Mouse (Mus musculus) small intestine, adult 2 months (tissue): Measurements from ENCODE around the gene Igfbp7. TPM values are rescaled to one million over a fixed set of nuclear protein-coding genes. Genes with fewer than 3 reads are reported as not detected.

ENCODE experiments used
- H3K27ac ChIP-seq: fragments of 200-500 bp; 2 replicates; pipeline ENCODE4 v1.5.1; 2012; ENCODE audit warnings: low read depth, low read length, control low read depth, inconsistent platforms; ENCODE audit not compliant: insufficient read depth
- H3K27me3 ChIP-seq: fragments of 200-500 bp; 2 replicates; pipeline ENCODE4 v1.6.1; 2012; ENCODE audit warnings: mild to moderate bottlenecking, moderate library complexity, low read length, inconsistent platforms; ENCODE audit not compliant: control insufficient read depth, insufficient read depth
- H3K36me3 ChIP-seq: fragments of 200-500 bp; 2 replicates; pipeline ENCODE4 v1.6.1; 2012; ENCODE audit warnings: mild to moderate bottlenecking, low read length, control low read depth, inconsistent platforms; ENCODE audit not compliant: control insufficient read depth, insufficient read depth
- H3K4me1 ChIP-seq: fragments of 200-500 bp; 2 replicates; pipeline ENCODE4 v1.6.1; 2012; ENCODE audit warnings: low read length, inconsistent platforms, mixed read lengths; ENCODE audit not compliant: control insufficient read depth, insufficient read depth, insufficient read length
- H3K4me3 ChIP-seq: fragments of 200-500 bp; 2 replicates; pipeline ENCODE4 v1.5.1; 2012; ENCODE audit warnings: low read depth, mild to moderate bottlenecking, control low read depth, inconsistent platforms, low read length, moderate library complexity
- CTCF ChIP-seq: fragments of 200-500 bp; IDR thresholded peaks from 2 replicates; pipeline ENCODE4 v1.5.1; 2012; ENCODE audit warnings: low read depth, mild to moderate bottlenecking, control low read depth, inconsistent platforms, low read length, moderate library complexity, mixed read lengths; ENCODE audit not compliant: insufficient replicate concordance, insufficient read length; ENCODE audit errors: extremely low read depth
- POLR2A ChIP-seq: fragments of 200-500 bp; IDR thresholded peaks from 2 replicates; pipeline ENCODE4 v1.6.1; 2012; ENCODE audit warnings: low read depth, mild to moderate bottlenecking, control low read depth, inconsistent platforms, low read length, moderate library complexity
- WGBS: fragments of 180-500 bp; shearing (Covaris S2); methylation state at CpG from one replicate; pipeline ENCODE4 v1.1.7; 2018; 5-methylcytosine and 5-hydroxymethylcytosine counted together
- polyA plus RNA-seq: library from polyadenylated mRNA; depleted of rRNA; stranded (reverse); fragments of >200 nt; gene quantifications from 2 replicates; pipeline ENCODE4 v1.2.3, GENCODE M21; 2012

The Igfbp7 gene
- polyA plus RNA-seq, 1 experiment: 1,449 TPM

DNA sequence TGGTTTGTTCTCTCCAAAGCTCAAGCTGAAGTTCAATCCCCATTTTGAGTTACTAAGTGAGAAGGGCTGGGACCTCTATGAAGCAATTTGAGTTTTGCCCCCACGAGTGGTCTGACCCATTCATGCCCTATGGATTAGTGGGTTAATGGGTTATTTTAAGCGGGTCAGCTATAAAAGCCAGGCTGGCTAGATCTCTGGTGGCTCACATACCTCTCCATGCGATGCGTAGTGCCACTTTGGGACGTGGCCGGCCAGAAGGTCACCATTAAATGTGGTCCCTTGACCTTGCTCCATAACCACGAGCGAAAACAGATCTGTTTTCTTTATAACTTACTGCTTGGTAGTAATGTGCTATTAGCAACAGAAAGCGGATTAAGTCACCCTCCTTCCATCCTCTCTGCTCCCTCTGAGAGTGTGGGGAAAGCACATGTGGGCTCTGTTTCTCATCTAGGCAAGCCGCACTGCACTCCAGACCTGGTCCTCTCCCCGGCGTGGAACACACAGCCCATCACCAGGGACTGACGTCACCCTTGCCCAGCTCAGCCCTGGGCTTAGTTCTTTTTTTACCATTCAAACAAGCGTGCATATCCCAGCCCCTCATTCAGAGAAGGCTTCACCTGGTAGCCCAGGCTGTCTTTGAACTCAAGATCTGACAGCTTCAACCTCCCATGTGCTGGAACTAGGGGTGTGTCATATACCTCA is 28.3 kb downstream of the Igfbp7 start:
- peaks cover 8% of the 10 kb centered on the region; the same call in 1 of the 2 replicates for H3K4me1 ChIP-seq
- no peak overlapping the region for H3K27ac ChIP-seq
- 85% methylated on average over 14 of the region's 14 CpGs for WGBS

GRCm38 (mm10) chr5:77378027-77378426 is 29.8 kb downstream of the Igfbp7 start:
- Histone ChIP-seq H3K27ac (no peak overlapping the region), H3K27me3 (no peaks in the 10 kb centered on the region), H3K36me3 (no peaks in the 10 kb centered on the region), H3K4me3 (no peak overlapping the region), H3K4me1 (peaks cover 5% of the 10 kb centered on the region; the same call in 1 of the 2 replicates)
- TF ChIP-seq CTCF (no peak), POLR2A (no peak)
- WGBS: 85% methylated on average over 3 of the region's 3 CpGs

More for the DNA sequence above, 28.3 kb downstream of the Igfbp7 start:
- Histone ChIP-seq H3K4me3 (no peak overlapping the region), H3K36me3 (no peaks in the 10 kb centered on the region), H3K27me3 (no peaks in the 10 kb centered on the region)
- TF ChIP-seq POLR2A: no peak
- TF ChIP-seq CTCF: no peak

DNA sequence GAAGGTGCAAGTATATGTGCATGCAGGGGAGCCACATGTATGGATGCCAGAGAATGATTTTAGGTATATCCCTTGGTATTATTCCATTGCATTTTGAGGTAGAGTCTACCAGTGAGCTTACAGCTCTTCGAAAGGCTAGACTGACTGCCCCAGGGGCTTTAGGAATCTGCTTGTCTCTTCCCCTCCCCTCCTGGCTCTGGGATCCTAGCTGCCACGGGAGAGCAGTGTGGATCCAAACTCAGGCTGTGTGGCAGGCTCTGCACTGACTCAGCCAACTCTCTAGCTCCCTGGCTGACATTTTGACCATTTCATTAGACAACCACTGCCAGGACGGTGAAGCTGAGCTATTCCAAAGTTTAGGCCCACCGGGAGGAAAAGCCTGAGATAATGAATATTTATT is 32.3 kb downstream of the Igfbp7 start:
- H3K4me1 ChIP-seq: peaks cover 8% of the 10 kb centered on the region; the same call in 1 of the 2 replicates
- WGBS: 71% methylated on average over 4 of the region's 4 CpGs
- no peak for TF ChIP-seq CTCF
- no peak for TF ChIP-seq POLR2A
- no peaks in the 10 kb centered on the region for H3K27me3 ChIP-seq
- no peaks in the 10 kb centered on the region for H3K36me3 ChIP-seq
- no peak overlapping the region for H3K27ac ChIP-seq
- H3K4me3 ChIP-seq: no peak overlapping the region

DNA sequence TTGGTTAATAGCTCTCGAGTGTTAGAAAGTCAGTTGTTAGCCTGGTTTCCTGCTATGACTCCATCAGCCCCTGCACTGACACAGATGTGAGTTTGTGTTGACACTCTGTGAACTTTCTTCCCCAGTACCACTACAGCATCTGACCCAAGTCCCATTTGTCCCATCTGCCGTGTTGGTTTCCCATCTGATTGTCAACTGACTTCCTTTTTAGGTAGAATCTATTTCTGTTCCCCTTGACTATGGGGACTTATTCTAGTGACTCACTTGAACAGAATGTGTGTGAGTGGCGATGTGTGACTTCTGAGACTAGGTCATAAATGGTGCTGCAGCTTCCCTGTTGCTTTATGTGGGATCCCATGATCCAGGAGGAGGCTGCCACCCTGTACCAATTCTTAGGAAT is 32.9 kb downstream of the Igfbp7 start:
- H3K4me3 ChIP-seq: no peak overlapping the region
- H3K27me3 ChIP-seq: no peaks in the 10 kb centered on the region
- H3K4me1 ChIP-seq: peaks cover 10% of the 10 kb centered on the region; the same call in 1 of the 2 replicates
- H3K27ac ChIP-seq: no peak overlapping the region
- TF ChIP-seq POLR2A (no peak), CTCF (no peak)
- 50% methylated on average over 3 of the region's 3 CpGs for WGBS
- no peaks in the 10 kb centered on the region for H3K36me3 ChIP-seq

DNA sequence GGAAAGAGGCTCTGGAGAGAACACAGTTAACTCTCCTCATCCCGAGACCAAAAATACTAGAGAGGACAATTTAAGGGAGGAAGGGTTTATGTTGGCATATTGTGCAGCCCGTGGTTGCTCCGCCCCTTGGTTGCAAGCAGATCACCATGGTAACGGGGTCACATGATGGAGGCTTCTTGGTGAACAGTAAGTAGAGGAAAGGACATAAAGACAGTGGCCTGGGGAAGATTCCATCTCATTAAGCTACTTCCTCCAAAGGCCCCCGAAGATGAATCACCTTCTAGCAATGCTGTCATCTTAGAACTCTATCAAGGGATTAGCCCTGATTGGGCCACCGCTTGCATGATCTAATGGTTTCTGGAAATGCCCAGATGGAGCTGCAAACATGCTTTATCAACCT is 35.1 kb downstream of the Igfbp7 start:
- 60% methylated on average over 6 of the region's 6 CpGs for WGBS
- H3K27ac ChIP-seq: peak overlapping the region; percentile 51
- no peaks in the 10 kb centered on the region for H3K27me3 ChIP-seq
- no peak for TF ChIP-seq CTCF
- TF ChIP-seq POLR2A: no peak
- peaks cover 14% of the 10 kb centered on the region; the same call in 1 of the 2 replicates for H3K4me1 ChIP-seq
- no peak overlapping the region for H3K4me3 ChIP-seq
- no peaks in the 10 kb centered on the region for H3K36me3 ChIP-seq

- no peaks in the 10 kb centered on the region for H3K36me3 ChIP-seq
- peak overlapping the region; percentile 51; the same call in 1 of the 2 replicates for H3K27ac ChIP-seq
- H3K27me3 ChIP-seq: no peaks in the 10 kb centered on the region
- WGBS: 59% methylated on average over 7 of the region's 7 CpGs
- TF ChIP-seq POLR2A (no peak), CTCF (no peak)
- H3K4me1 ChIP-seq: peaks cover 14% of the 10 kb centered on the region; the same call in 1 of the 2 replicates
- no peak overlapping the region for H3K4me3 ChIP-seq
Measured at GRCm38 (mm10) chr5:77372242-77372641, 35.6 kb downstream of the Igfbp7 start.

DNA sequence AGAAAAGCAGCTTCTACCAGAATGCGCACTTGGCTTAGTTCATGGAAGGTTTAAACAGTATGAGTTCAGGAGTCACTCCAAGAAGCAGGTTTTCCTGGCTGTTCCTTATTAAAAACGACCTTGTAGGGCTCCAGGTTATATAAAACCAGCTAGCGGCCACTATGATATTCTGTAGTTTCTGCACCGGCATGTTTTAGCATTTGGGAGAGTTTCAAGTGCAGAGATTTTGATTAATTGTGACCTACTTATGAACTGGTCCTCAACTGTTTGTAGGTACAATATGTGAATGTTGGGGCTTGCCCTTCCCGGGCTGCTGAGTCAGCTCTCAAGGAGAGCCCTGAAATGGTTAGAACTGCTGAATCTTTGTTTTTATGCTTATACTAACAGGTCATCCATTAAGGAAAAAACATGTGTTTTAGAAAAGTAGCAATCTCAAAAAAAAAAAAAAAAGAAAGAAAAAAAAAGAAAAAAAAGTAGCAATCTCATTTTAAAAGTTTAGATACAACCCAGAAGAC is 37.4 kb downstream of the Igfbp7 start:
- no peaks in the 10 kb centered on the region for H3K27me3 ChIP-seq
- peak overlapping the region; percentile 22; the same call in 1 of the 2 replicates for H3K27ac ChIP-seq
- no peaks in the 10 kb centered on the region for H3K36me3 ChIP-seq
- WGBS: 73% methylated on average over 5 of the region's 5 CpGs
- H3K4me1 ChIP-seq: peaks cover 15% of the 10 kb centered on the region; the same call in 1 of the 2 replicates
- TF ChIP-seq POLR2A: no peak
- TF ChIP-seq CTCF: no peak
- H3K4me3 ChIP-seq: no peak overlapping the region
